Mouse (Mus musculus) cortical plate, adult 2 months (tissue): ENCODE results near the gene Fbxl16. TPM values are rescaled to one million over a fixed set of nuclear protein-coding genes. Genes with fewer than 3 reads are reported as not detected.

ENCODE experiments used
- H3K27ac ChIP-seq: fragments of 200-500 bp; 2 replicates; pipeline ENCODE4 v1.5.1; 2012; ENCODE audit warnings: low read length, control low read depth, inconsistent platforms; ENCODE audit not compliant: insufficient read depth
- H3K4me1 ChIP-seq: fragments of 200-500 bp; 2 replicates; pipeline ENCODE4 v1.6.1; 2011; ENCODE audit warnings: low read length; ENCODE audit not compliant: control insufficient read depth, insufficient read depth
- H3K4me3 ChIP-seq: fragments of 200-500 bp; 2 replicates; pipeline ENCODE4 v1.5.1; 2011; ENCODE audit warnings: mild to moderate bottlenecking, low read length, control low read depth; ENCODE audit not compliant: insufficient read depth
- CTCF ChIP-seq: fragments of 200-500 bp; IDR thresholded peaks from 2 replicates; pipeline ENCODE4 v1.5.1; 2011; ENCODE audit warnings: mild to moderate bottlenecking, control low read depth, low read length; ENCODE audit not compliant: insufficient read depth; ENCODE audit errors: extremely low read depth
- POLR2A ChIP-seq: fragments of 200-500 bp; IDR thresholded peaks from 2 replicates; pipeline ENCODE4 v1.6.1; 2011; ENCODE audit warnings: mild to moderate bottlenecking, low read length, control low read depth; ENCODE audit not compliant: insufficient read depth; ENCODE audit errors: extremely low read depth
- polyA plus RNA-seq: library from polyadenylated mRNA; depleted of rRNA; stranded (reverse); fragments of >200 nt; gene quantifications from 2 replicates; pipeline ENCODE4 v1.2.3, GENCODE M21; 2012

Fbxl16 gene
- polyA plus RNA-seq, 1 experiment, result 731 TPM

DNA sequence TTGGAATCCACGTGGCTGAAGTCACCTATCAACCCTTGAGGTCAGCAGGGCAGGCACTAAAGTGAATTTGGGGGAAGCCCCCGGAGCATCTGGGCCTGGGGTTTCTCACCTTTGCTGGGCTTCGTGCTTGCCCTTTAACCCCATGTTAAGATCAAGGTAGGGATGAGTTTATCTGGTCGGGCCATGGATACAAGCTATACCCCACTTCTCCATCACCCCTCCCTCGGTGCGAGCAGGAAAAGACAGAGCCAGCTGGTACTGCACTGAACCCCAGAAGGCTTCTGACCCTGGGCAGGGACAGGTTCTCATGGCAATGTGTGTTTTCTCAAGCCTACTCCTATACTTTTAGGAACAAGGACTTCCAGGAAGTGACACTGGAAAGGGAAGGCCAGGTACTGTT, 27.5 kb upstream of the Fbxl16 start:
- H3K27ac ChIP-seq, result no peak overlapping the region
- peaks cover 7% of the 10 kb centered on the region for H3K4me1 ChIP-seq
- TF ChIP-seq CTCF (no peak), POLR2A (no peak)
- no peak overlapping the region for H3K4me3 ChIP-seq

DNA sequence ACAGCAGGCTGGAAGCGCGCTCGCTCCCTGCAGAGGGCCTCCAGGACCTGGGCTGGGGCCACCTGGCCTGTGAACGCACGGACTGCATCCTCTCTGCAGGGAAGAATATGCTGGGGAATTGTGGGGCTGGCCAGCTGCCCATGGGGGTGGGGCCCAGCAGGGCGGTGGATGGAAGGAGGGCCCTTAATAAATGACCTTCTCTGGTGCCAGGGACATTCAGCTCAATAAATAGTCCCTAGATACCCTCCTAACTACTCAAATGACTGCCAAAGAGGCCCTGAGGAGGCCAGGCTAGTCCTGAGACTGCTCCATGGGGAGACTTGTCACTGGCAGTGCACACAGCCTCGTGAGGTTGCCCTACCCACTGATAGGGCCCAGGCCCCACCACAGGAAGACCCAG, 25.8 kb upstream of the Fbxl16 start:
- 0 out of 2 replicates have a peak, but pooled peaks have one; percentile 11 for TF ChIP-seq POLR2A
- no peak for TF ChIP-seq CTCF
- Histone ChIP-seq H3K4me3 (peak overlapping the region; percentile 74; the same call in 1 of the 2 replicates), H3K27ac (no peak overlapping the region), H3K4me1 (peaks cover 7% of the 10 kb centered on the region)

DNA sequence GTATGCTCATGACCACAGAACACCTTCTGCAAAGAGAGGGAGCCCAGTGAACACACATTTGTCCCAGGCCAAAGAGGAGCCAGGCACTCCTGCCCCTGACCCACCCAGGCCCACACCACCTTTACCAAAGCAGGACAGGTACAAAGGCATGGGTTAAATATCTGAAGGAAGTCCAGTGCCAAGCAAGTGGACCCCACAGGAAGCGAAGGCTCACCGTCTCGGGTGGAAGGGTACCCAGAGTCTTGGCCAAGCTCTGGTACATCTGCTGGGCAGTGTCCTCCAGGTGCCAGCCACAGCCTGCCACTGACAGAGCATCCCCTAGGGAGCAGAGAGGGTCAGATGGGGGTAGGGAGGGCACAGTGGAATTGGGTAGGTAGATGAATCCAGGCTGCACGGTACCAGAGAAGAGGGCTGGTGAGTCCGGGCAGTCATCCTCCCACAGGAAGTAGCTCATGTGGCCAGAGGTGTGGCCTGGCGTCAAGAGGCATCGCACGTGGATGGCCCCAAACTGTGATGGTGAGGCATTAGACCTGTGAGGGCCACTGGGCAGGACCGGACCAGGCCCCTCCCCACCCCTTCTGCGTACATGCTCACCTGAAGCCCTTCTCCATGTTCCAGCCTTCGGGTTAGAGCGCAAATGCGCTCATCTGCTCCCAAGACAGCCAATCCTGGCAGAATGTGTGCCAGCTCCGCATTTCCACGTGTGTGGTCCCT, 24.9 kb upstream of the Fbxl16 start:
- TF ChIP-seq POLR2A (no peak), CTCF (no peak)
- Histone ChIP-seq H3K27ac (no peak overlapping the region), H3K4me3 (peak overlapping the region; percentile 74), H3K4me1 (peaks cover 7% of the 10 kb centered on the region)

DNA sequence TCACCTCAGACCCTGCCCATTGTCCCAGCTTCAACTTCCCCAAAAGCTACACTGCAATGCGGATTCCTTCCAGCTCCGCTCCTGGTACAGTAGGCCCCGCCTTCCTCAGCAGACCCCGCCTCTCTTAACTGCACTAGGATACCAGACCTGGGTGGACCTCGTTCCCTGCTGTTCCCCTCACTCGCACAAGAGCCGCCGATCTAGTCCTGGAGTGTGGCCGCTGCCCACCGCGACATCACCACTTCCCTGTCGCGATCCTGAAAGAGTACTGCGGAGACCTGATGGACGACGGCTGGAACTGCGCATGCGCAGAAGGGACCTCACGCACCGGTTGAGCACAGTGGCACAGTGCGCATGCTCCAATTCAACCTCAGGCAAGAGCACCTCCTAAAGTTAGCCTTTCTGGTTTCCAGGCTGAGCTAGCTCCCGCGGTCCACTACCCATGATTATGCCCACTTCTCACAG, 23.6 kb upstream of the Fbxl16 start, which contains the start of gene Haghl:
Haghl (minus strand) TSS at position 393 of the 465 bp plus-strand sequence.
- peak within 1 kb of the TSS; percentile 74 for H3K4me3 ChIP-seq
- peak within 1 kb of the TSS; percentile 55; the same call in 1 of the 2 replicates for H3K27ac ChIP-seq
- peaks cover 7% of the 10 kb centered on the region for H3K4me1 ChIP-seq
- no peak for TF ChIP-seq CTCF
- TF ChIP-seq POLR2A, result peak; percentile 94

DNA sequence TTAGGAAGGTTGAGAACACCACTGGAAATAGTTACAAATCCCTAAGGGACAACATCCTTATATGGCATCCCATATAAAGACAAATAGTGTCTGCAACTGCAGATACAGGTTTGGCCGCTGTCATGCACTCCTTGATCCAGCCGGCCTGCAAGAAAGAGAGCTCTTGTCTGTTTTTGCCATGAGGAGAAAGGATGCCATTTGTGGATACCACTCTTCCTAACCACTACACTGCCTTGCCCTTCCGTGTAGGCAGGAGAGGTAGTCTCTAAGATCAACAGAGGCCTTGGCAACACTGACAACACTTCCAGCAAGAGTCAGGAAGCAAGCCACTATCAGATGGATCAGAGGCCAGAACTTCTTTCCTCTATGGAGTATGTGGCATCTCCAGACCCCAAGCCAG, 22.6 kb upstream of the Fbxl16 start, which contains the start of gene Ccdc78:
Ccdc78 (plus strand) TSS at position 301 of the 400 bp plus-strand sequence.
- Histone ChIP-seq H3K27ac (0 out of 2 replicates have a peak within 1 kb of the TSS, but pooled peaks have one; percentile 55), H3K4me3 (peak within 1 kb of the TSS; percentile 74), H3K4me1 (peaks cover 8% of the 10 kb centered on the region)
- TF ChIP-seq POLR2A (no peak), CTCF (no peak)

DNA sequence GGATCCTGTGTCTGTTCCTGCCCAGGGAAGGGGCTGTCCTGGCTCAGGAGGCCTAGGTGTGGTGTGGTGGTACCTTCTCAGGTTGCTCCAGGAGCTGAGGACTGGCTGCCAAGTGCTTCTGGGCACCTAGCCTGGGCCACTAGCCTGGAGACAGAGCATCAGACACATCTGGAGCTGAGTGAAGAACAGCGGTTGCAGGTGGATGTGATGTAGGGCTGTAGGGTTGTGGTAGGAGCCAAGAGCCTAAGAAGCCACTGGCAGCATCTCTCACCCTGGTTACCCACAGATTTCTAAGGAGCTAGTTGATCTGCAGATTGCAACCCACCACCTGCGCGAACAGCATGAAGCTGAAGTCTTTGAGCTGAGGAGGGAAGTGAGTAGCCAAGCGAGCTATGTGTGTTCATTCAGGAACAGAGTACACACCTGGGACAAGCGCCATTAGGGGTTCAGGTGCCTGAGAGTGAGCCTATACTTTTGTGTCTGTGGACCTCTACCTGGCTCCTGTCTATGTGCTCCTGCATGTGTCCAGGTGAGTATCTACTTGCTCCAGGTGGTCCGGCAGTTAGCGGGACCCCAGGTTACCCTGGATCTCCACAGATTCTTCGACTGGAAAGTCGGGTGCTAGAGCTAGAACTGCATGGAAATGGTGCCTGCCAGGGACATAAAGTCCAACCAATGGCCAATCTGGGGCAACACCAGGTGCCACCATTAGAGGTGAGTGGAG, 21.9 kb upstream of the Fbxl16 start:
- Histone ChIP-seq H3K4me3 (no peak overlapping the region), H3K4me1 (peaks cover 10% of the 10 kb centered on the region), H3K27ac (no peak overlapping the region)
- TF ChIP-seq CTCF, result no peak
- 0 out of 2 replicates have a peak, but pooled peaks have one; percentile 5 for TF ChIP-seq POLR2A

DNA sequence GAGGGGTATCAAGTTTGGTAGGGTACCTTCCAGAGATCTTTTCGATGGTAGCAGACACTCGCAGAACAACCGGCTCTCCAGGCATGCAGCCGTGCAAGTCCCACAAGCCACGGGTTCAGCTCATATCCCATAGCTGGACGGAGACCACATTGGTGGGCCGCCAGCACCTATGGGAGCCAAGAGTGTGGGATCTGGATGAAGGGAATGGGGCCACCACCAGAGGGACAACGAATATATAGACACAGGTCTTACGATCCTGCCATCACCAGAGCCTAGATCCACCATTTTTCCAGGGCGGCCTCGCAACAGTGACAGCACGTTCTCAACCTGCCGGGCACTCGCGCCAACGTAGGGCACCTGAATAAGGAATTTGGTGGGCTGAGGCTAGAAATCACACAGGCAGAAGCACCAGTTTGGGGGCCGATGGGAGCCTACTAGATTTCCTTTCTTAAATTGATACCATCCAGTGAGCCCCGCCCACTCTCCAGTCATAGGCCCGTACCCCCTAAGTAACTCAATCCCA, 17.5 kb upstream of the Fbxl16 start:
- H3K4me3 ChIP-seq, result peak overlapping the region; percentile 75
- TF ChIP-seq POLR2A (no peak), CTCF (no peak)

DNA sequence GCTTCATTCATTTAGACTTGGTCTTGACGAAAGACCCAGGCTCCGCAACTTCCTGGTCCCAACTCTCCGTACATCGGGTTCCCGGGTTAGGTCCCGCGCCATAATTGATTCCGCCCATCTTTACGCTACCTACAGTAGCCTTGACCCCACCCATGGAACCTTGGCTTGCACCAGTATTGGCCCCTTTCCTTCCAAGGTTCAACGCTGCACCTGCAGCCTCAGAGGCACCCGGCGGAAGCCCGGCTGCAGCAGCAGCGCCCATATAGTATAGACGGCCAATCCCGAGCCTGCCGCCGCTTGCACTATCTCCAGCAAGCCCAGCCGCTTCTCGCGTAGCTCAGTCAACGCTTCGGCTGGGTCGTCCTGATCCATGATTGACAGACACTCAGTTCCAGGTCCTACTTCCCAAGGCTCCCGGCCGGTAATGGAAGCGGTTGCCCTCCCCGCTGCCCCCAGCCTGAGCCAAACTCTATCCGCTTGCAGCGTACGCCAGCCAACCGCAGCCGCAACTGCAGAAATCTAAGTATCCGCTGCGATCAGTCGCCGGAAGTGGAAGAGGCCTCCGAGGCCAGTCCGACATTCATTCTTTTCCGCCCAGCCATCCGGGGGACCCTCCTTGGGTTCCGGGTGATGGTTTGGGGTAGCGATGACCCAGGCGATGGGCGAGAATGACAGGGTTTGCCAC, 16.9 kb upstream of the Fbxl16 start:
- H3K4me1 ChIP-seq, result peaks cover 5% of the 10 kb centered on the region
- H3K27ac ChIP-seq, result peak overlapping the region; percentile 71
- H3K4me3 ChIP-seq, result peak overlapping the region; percentile 75
- TF ChIP-seq POLR2A (peak; percentile 86), CTCF (no peak)

More for the DNA sequence above, 17.5 kb upstream of the Fbxl16 start:
- Histone ChIP-seq H3K4me1 (peaks cover 5% of the 10 kb centered on the region), H3K27ac (no peak overlapping the region)

DNA sequence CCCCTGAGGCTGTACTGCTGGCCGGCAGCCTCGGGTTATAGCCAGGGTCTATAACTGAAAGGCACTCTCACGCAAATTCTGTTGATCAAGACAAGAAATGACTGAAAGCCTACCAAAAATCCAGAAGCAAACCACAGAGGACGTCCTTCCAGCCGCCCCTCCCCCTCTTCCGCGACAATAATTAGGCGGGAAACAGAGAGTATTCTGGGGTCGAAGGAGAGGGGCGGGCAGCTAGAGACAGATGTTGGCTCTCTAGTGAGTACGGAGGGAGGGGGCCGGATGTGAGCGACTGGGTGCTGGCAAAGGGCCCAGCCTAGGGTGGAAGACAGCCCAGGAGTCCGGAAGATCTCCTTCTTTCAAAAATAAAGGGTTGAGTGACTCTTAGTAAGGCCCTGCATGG, 16.3 kb upstream of the Fbxl16 start, which contains the start of gene Fam173a:
Fam173a (minus strand) TSS at position 287 of the 400 bp plus-strand sequence.
- Histone ChIP-seq H3K4me3 (peak within 1 kb of the TSS; percentile 75), H3K4me1 (peaks cover 5% of the 10 kb centered on the region), H3K27ac (peak within 1 kb of the TSS; percentile 74)
- no peak for TF ChIP-seq CTCF
- no peak for TF ChIP-seq POLR2A
